Mouse (Mus musculus) intestine, embryonic 16.5 days (tissue): ENCODE data around the gene Mad1l1. TPM values are rescaled to one million over a fixed set of nuclear protein-coding genes. Genes with fewer than 3 reads are reported as not detected.

ENCODE experiments used
- ATAC-seq: fragments of 200-750 bp; cut with Nextera tagmentation; 2 replicates; pipeline ENCODE4 v1.8.0; 2017; ENCODE audit warnings: moderate TSS enrichment, moderate library complexity
- H3K27ac ChIP-seq: fragments of 300-500 bp; sonication (generic); 2 replicates; pipeline ENCODE4 v1.5.1; 2014; ENCODE audit warnings: mild to moderate bottlenecking, low read length
- H3K27me3 ChIP-seq: fragments of 300-500 bp; sonication (generic); replicated peaks from 2 replicates; pipeline ENCODE4 v1.6.1; 2014; ENCODE audit warnings: low read length, control low read depth, mixed read lengths; ENCODE audit not compliant: control insufficient read depth, insufficient read depth
- H3K36me3 ChIP-seq: fragments of 300-500 bp; sonication (generic); 2 replicates; pipeline ENCODE4 v1.6.1; 2014; ENCODE audit warnings: low read length, control low read depth; ENCODE audit not compliant: control insufficient read depth, insufficient read depth
- H3K4me1 ChIP-seq: fragments of 300-500 bp; sonication (generic); 2 replicates; pipeline ENCODE4 v1.6.1; 2014; ENCODE audit warnings: low read length, control low read depth, mixed read lengths; ENCODE audit not compliant: control insufficient read depth, insufficient read depth
- H3K4me2 ChIP-seq: fragments of 300-500 bp; sonication (generic); 2 replicates; pipeline ENCODE4 v1.6.1; 2014; ENCODE audit warnings: low read depth, low read length, control low read depth
- H3K4me3 ChIP-seq: fragments of 300-500 bp; sonication (generic); 2 replicates; pipeline ENCODE4 v1.5.1; 2014; ENCODE audit warnings: mild to moderate bottlenecking, low read length
- H3K9ac ChIP-seq: fragments of 300-500 bp; sonication (generic); 2 replicates; pipeline ENCODE4 v1.6.1; 2014; ENCODE audit warnings: low read depth, low read length
- H3K9me3 ChIP-seq: fragments of 300-500 bp; sonication (generic); 2 replicates; pipeline ENCODE4 v1.6.1; 2016; ENCODE audit warnings: low read length, control low read depth; ENCODE audit not compliant: control insufficient read depth
- WGBS: fragments of 180-500 bp; shearing (Covaris S2); extraction: QIAGEN DNeasy Blood & Tissue Kit; methylation state at CpG from one replicate; pipeline ENCODE4 v1.1.7; 2014; 5-methylcytosine and 5-hydroxymethylcytosine counted together
- polyA plus RNA-seq: library from polyadenylated mRNA; unstranded; fragments of >200 nt; fragmentation: Nextera tagmentation; extraction: Ambion mirVana; gene quantifications from 2 replicates; pipeline ENCODE4 v1.2.1, GENCODE M21; 2015

Mad1l1 gene
- polyA plus RNA-seq, 1 experiment from 2014 or later = 34.1 TPM

DNA sequence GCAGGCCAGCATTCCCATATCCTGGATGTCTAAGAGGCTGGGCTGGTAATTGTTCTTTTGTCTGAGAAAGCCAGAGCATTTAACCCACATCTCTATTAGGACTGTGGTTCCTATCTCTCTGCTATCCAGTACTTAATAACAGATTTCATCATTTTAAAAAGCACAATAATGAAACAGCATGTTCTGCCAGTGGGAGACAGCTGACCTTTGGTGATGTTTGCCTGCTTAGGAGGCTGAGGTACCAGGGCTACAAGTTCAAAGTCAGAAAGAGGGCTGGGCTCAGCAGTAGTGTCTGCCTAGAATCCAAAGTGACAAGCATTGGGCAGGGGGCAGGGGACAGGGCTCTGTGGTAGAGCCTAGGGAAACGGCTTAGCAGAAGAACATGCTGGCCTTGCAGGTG is 149.6 kb downstream of the Mad1l1 start:
- ATAC-seq = no peak
- Histone ChIP-seq H3K4me1 (no peaks in the 10 kb centered on the region), H3K27ac (no peak overlapping the region), H3K4me3 (no peak overlapping the region), H3K9ac (no peak overlapping the region), H3K4me2 (no peak overlapping the region), H3K9me3 (no peaks in the 10 kb centered on the region), H3K27me3 (no peaks in the 10 kb centered on the region), H3K36me3 (no peaks in the 10 kb centered on the region; the same call in 1 of the 2 replicates)
- 73% methylated on average over 1 of the region's 1 CpGs for WGBS

GRCm38 (mm10) chr5:140167531-140167930 is 153.8 kb downstream of the Mad1l1 start:
- Histone ChIP-seq H3K9ac (no peak overlapping the region), H3K27me3 (no peaks in the 10 kb centered on the region), H3K4me3 (no peak overlapping the region), H3K4me1 (no peaks in the 10 kb centered on the region), H3K9me3 (no peaks in the 10 kb centered on the region), H3K36me3 (no peaks in the 10 kb centered on the region), H3K4me2 (no peak overlapping the region), H3K27ac (no peak overlapping the region)
- 77% methylated on average over 6 of the region's 6 CpGs for WGBS
- ATAC-seq = no peak

DNA sequence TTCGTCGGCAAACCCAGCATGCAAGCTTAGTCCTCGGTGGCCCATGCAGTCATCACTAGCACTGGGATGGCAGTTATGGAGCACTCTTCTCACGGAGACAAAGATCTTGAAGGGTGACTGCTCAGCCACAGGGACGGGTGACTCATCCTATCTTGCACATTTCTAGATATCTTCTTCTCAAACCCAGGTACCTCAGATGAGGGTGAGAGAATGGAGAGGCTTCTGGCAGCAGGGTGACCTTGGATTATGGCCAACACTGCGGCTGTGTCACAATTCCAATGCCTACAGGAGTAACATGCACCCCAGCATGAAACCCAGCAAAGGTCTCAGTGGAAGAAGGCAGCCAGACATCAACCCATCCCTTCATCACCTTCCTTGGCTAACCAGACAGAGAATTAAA is 154.3 kb downstream of the Mad1l1 start:
- H3K9ac ChIP-seq = no peak overlapping the region
- H3K36me3 ChIP-seq = no peaks in the 10 kb centered on the region
- no peaks in the 10 kb centered on the region for H3K27me3 ChIP-seq
- no peak for ATAC-seq
- no peaks in the 10 kb centered on the region for H3K9me3 ChIP-seq
- WGBS = 86% methylated on average over 6 of the region's 6 CpGs
- no peaks in the 10 kb centered on the region for H3K4me1 ChIP-seq
- H3K4me2 ChIP-seq = no peak overlapping the region
- H3K4me3 ChIP-seq = no peak overlapping the region
- H3K27ac ChIP-seq = no peak overlapping the region

DNA sequence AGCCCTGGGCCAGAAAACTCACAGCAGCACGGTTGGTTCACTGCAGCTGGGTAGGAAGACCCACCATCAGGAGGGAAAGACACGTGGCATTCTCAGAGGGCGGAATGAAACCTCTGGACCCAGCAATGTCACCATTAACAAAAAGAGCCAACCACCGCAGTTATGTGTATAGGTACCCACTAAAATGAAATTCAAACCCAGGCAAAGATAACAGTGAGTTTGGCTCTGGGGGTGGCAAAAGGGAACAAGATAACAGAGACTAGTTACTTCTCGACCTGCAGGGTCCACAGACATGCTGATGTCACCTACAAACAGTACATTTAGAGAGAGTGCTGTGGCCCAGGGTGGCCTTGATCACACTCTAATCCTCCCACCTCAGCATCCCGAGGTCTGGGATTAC is 157.4 kb downstream of the Mad1l1 start:
- no peaks in the 10 kb centered on the region for H3K27me3 ChIP-seq
- 82% methylated on average over 6 of the region's 6 CpGs for WGBS
- no peak overlapping the region for H3K27ac ChIP-seq
- no peaks in the 10 kb centered on the region for H3K4me1 ChIP-seq
- H3K9me3 ChIP-seq = no peaks in the 10 kb centered on the region
- H3K4me2 ChIP-seq = no peak overlapping the region
- ATAC-seq = no peak
- H3K4me3 ChIP-seq = no peak overlapping the region
- H3K36me3 ChIP-seq = no peaks in the 10 kb centered on the region
- no peak overlapping the region for H3K9ac ChIP-seq

DNA sequence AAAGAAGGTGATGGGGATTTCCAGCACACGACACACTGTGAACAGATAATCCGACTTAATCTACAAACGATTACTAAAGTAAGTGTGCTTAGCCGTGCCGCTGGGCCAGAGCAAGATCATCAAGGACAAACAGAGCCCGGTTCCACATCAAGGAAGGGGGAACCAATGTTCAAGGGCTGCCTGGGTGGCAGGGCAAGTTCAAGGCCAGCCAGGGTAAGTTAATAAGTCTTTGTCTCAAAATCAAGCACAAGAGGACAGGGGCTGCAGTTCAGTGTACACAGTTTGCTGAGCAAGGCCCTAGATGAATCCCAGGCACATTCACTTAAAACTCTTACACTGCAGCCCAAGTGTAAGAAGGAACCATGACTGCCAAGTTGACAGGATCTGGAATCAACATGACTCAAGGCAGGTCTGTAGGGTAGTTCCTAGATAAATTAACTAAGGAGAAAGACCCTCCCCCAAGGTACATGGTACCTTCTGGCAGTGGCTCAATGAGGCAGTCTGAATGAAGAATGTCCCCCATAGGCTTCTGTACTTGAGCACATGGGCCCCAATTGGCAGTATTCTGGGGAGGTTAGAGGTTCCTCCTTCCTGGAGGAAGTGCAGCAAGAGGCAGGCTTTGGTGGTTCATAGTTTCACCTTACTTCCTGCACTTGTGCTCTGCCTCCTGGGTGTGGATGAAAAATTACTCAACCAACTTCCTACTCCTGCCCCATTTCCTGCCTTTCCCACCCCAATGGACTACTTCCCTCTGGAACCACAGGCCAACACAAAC is 159.1 kb downstream of the Mad1l1 start:
- H3K9ac ChIP-seq = no peak overlapping the region
- no peaks in the 10 kb centered on the region for H3K36me3 ChIP-seq
- H3K27ac ChIP-seq = no peak overlapping the region
- 60% methylated on average over 6 of the region's 6 CpGs for WGBS
- H3K9me3 ChIP-seq = no peaks in the 10 kb centered on the region
- H3K4me3 ChIP-seq = no peak overlapping the region
- no peaks in the 10 kb centered on the region for H3K27me3 ChIP-seq
- no peak overlapping the region for H3K4me2 ChIP-seq
- H3K4me1 ChIP-seq = no peaks in the 10 kb centered on the region
- ATAC-seq = no peak

GRCm38 (mm10) chr5:140159007-140159406 is 162.3 kb downstream of the Mad1l1 start:
- Histone ChIP-seq H3K9me3 (no peaks in the 10 kb centered on the region), H3K27me3 (no peaks in the 10 kb centered on the region), H3K4me2 (no peak overlapping the region), H3K36me3 (no peaks in the 10 kb centered on the region), H3K9ac (no peak overlapping the region), H3K4me3 (no peak overlapping the region), H3K27ac (no peak overlapping the region), H3K4me1 (no peaks in the 10 kb centered on the region)
- 86% methylated on average over 4 of the region's 4 CpGs for WGBS
- no peak for ATAC-seq

DNA sequence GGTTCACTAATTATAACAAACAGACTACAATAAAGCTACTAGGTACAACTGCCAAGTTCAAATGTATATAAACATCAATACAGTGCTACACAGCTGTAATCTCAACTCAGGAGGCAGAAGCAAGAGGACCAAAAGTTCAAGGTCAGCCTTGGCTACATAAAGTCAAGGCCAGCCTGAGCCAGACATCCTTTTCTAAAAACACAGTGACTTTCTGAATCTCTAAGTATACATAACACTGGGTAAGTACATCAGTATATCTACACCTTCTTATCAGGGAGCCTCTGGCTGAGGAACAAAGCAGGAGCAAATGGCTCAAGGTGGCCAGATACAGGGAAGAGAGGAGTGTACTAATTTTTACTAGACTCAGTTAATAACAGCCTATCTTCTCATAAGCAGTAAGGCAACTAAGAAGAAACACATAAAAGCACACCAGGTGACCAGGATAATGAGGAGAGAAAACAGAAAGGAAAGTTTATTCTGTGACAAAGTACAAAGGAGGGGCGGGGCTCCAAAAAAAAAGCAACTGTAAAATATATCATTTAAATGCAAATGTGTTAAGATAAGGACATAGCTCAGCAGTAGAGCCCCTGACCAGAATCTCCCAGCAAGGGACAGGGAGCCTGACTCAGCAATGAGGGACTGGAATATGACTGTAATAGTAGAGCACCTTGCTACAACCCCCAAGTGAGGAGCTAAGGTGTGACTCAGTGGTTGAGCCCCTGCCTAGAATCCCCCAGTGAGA is 163.3 kb downstream of the Mad1l1 start:
- WGBS = 80% methylated on average over 1 of the region's 1 CpGs
- no peak for ATAC-seq
- Histone ChIP-seq H3K9me3 (no peaks in the 10 kb centered on the region), H3K9ac (no peak overlapping the region), H3K36me3 (no peaks in the 10 kb centered on the region), H3K4me3 (no peak overlapping the region), H3K27ac (no peak overlapping the region), H3K4me2 (no peak overlapping the region), H3K27me3 (no peaks in the 10 kb centered on the region), H3K4me1 (no peaks in the 10 kb centered on the region)

- Histone ChIP-seq H3K27me3 (no peaks in the 10 kb centered on the region), H3K9ac (no peak overlapping the region), H3K27ac (no peak overlapping the region), H3K4me1 (no peaks in the 10 kb centered on the region), H3K4me3 (no peak overlapping the region), H3K4me2 (no peak overlapping the region), H3K36me3 (no peaks in the 10 kb centered on the region), H3K9me3 (no peaks in the 10 kb centered on the region)
- ATAC-seq = no peak
- WGBS = 79% methylated on average over 3 of the region's 3 CpGs
Observed at GRCm38 (mm10) chr5:140154166-140154565, 167.2 kb downstream of the Mad1l1 start.

DNA sequence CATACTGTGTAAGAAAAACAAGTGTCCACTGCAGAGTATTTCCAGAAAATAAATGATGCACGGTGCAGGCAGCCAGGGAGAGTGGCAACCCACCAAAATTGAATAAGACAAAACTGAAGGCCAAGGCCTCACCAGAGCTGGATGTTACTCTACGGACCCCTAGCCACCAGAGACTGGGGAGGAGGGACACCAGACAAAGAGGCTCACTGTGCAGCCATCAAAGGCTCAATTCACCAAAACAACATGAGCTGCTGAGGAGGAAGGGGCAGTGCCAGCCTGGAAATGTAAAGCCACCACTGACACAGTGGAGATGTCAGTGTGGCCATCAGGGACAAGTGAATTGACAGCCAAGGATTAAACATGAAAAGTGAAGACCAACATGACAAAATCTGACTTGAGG is 169.5 kb downstream of the Mad1l1 start:
- WGBS = 65% methylated on average over 2 of the region's 2 CpGs
- no peak overlapping the region for H3K4me2 ChIP-seq
- H3K4me3 ChIP-seq = no peak overlapping the region
- no peaks in the 10 kb centered on the region for H3K4me1 ChIP-seq
- no peaks in the 10 kb centered on the region for H3K9me3 ChIP-seq
- ATAC-seq = no peak
- no peaks in the 10 kb centered on the region for H3K36me3 ChIP-seq
- no peak overlapping the region for H3K9ac ChIP-seq
- H3K27ac ChIP-seq = no peak overlapping the region
- H3K27me3 ChIP-seq = no peaks in the 10 kb centered on the region
